Mouse (Mus musculus) limb, embryonic 15.5 days (tissue): Measurements from ENCODE around the gene Mex3d. TPM values are rescaled to one million over a fixed set of nuclear protein-coding genes. Genes with fewer than 3 reads are reported as not detected.
A peak's percentile ranks its signal among the peaks of the same experiment; 100 is the strongest.

ENCODE experiments used
- ATAC-seq: fragments of 200-750 bp; cut with Nextera tagmentation; 2 replicates; pipeline ENCODE4 v1.8.0; 2017; ENCODE audit warnings: low read depth, moderate TSS enrichment; ENCODE audit not compliant: insufficient number of reproducible peaks, low FRiP score, low TSS enrichment
- H3K27ac ChIP-seq: fragments of 300-500 bp; sonication (generic); 2 replicates; pipeline ENCODE4 v1.5.1; 2015; ENCODE audit warnings: moderate library complexity, mild to moderate bottlenecking, inconsistent platforms
- H3K27me3 ChIP-seq: fragments of 300-500 bp; sonication (generic); 2 replicates; pipeline ENCODE4 v1.6.1; 2015; ENCODE audit warnings: inconsistent platforms
- H3K36me3 ChIP-seq: fragments of 300-500 bp; sonication (generic); 2 replicates; pipeline ENCODE4 v1.6.1; 2015; ENCODE audit warnings: inconsistent platforms
- H3K4me1 ChIP-seq: fragments of 300-500 bp; sonication (generic); 2 replicates; pipeline ENCODE4 v1.6.1; 2015; ENCODE audit warnings: inconsistent platforms
- H3K4me2 ChIP-seq: fragments of 300-500 bp; sonication (generic); 2 replicates; pipeline ENCODE4 v1.6.1; 2015; ENCODE audit warnings: mild to moderate bottlenecking, inconsistent platforms
- H3K4me3 ChIP-seq: fragments of 300-500 bp; sonication (generic); 2 replicates; pipeline ENCODE4 v1.5.1; 2015; ENCODE audit warnings: mild to moderate bottlenecking, inconsistent platforms
- H3K9ac ChIP-seq: fragments of 300-500 bp; sonication (generic); 2 replicates; pipeline ENCODE4 v1.6.1; 2015; ENCODE audit warnings: inconsistent platforms
- H3K9me3 ChIP-seq: fragments of 300-500 bp; sonication (generic); 2 replicates; pipeline ENCODE4 v1.6.1; 2016; ENCODE audit warnings: inconsistent platforms
- WGBS: fragments of 180-500 bp; shearing (Covaris S2); methylation state at CpG from one replicate; pipeline ENCODE4 v1.1.7; 2015; 5-methylcytosine and 5-hydroxymethylcytosine counted together
- polyA plus RNA-seq: library from polyadenylated mRNA; unstranded; fragments of >200 nt; fragmentation: Nextera tagmentation; extraction: Ambion mirVana; gene quantifications from 2 replicates; pipeline ENCODE4 v1.2.1, GENCODE M21; 2015

The Mex3d gene
- polyA plus RNA-seq, 1 experiment from 2014 or later: 6.8 TPM

DNA sequence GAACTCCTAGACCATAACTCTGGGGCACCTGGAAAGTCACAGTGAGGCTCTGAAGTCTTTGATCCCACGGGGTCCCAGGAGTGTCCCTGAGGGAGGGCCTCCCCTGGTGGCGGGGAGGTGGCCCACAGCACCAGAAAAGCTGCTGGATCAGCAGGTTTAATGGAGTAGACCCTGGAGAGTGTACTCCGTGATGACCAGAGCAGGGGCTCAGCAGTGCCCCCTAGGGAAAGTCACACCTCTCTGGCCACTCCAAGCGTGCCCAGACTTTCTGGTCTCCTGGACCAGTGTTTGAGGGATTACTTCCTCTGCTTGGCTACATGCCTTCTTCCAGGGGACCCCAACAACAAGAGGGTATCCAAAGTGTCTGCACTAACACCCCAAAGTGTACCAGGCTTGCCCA is 4.0 kb downstream of the Mex3d start:
- 47% methylated on average over 4 of the region's 4 CpGs for WGBS
- H3K4me2 ChIP-seq: no peak overlapping the region
- no peak for ATAC-seq
- H3K4me3 ChIP-seq: no peak overlapping the region
- H3K36me3 ChIP-seq: peaks cover 38% of the 10 kb centered on the region
- no peak overlapping the region for H3K9ac ChIP-seq
- no peak overlapping the region for H3K27ac ChIP-seq
- H3K9me3 ChIP-seq: no peaks in the 10 kb centered on the region
- H3K27me3 ChIP-seq: no peaks in the 10 kb centered on the region
- peaks cover 40% of the 10 kb centered on the region for H3K4me1 ChIP-seq

DNA sequence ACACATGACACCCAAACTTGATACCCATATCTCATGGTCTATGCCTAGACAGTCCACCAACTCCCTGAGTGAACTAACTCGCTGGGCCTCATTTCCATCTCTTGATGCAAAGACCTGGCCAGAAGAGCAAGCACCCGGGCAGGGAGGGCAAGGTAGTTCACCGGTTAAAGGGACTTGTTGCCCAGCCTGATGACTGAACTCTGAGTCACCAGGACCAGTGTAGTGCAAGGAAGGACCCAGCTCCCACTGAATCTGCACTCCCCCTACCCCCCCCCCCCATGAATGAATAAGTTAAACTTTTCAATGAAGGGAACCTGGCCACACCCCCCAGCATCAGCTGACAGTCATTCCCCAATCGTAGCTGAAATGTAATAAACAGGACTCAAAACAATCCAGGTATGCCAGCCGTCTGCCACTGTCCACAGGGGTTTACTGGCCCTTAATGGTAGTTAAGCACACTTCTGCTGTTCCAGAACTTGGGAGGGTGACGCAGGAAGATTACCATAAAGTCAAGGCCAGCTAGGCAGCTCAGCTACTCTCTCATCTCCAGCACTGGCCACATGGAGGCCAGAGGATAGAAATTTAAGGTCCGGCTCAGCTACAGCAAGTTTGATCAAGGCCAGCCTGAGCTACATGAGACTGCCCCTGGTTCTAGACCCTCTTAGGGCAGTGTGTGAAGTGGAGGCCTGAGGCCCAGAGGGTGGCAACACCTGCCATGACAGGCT is 4.7 kb downstream of the Mex3d start:
- no peak overlapping the region for H3K9ac ChIP-seq
- H3K36me3 ChIP-seq: peaks cover 38% of the 10 kb centered on the region
- H3K27ac ChIP-seq: no peak overlapping the region
- H3K4me3 ChIP-seq: no peak overlapping the region
- WGBS: 72% methylated on average over 7 of the region's 7 CpGs
- H3K4me1 ChIP-seq: peaks cover 35% of the 10 kb centered on the region
- no peak overlapping the region for H3K4me2 ChIP-seq
- ATAC-seq: no peak
- no peaks in the 10 kb centered on the region for H3K27me3 ChIP-seq
- no peaks in the 10 kb centered on the region for H3K9me3 ChIP-seq

DNA sequence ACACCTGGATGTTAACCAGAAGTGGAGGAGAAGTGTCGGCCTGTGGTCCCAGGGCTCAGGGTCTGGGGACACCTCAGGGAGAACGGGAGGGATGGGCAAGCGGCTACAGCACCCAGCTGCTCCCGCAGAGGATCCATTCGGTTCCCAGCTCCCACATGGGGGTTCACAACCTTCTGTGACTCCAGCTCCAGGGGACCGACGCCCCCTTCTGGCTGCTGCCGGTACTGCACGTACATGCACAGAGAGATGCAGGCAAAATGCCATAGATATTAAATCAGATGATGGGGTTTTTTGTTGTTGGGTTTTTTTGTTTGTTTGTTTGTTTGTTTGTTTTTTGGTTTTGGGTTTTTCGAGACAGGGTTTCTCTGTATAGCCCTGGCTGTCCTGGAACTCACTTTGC is 9.7 kb downstream of the Mex3d start:
- H3K9me3 ChIP-seq: no peaks in the 10 kb centered on the region
- peaks cover 31% of the 10 kb centered on the region for H3K36me3 ChIP-seq
- WGBS: 50% methylated on average over 10 of the region's 10 CpGs
- no peak overlapping the region for H3K4me3 ChIP-seq
- H3K4me1 ChIP-seq: no peaks in the 10 kb centered on the region; the same call in 1 of the 2 replicates
- H3K27me3 ChIP-seq: 0 out of 2 replicates have a peak, but pooled peaks cover 1% of the 10 kb centered on the region
- no peak for ATAC-seq
- H3K4me2 ChIP-seq: no peak overlapping the region
- H3K9ac ChIP-seq: no peak overlapping the region
- H3K27ac ChIP-seq: no peak overlapping the region

DNA sequence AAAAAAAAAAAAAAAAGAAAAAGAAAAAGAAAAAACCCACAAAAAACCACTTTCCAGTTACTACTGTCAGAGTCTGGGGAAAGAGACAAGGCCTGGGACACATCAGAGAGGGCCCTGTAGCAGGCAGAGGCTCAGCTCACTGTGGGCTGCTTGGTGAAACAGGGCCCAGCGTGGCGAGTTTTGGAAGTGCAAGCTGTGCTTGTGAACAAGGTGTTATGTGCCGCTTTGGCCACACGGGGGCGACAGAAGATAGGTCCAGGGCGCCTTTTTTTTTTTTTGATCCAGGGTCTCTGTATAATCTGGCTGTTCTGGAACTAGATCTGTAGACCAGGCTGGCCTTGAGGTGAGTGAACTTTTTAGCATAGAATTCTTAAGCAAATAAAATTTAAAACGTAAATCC is 11.3 kb downstream of the Mex3d start:
- Histone ChIP-seq H3K9ac (no peak overlapping the region), H3K4me3 (no peak overlapping the region), H3K4me1 (peaks cover 11% of the 10 kb centered on the region), H3K27me3 (0 out of 2 replicates have a peak, but pooled peaks cover 3% of the 10 kb centered on the region), H3K9me3 (no peaks in the 10 kb centered on the region), H3K4me2 (no peak overlapping the region), H3K36me3 (peaks cover 16% of the 10 kb centered on the region), H3K27ac (no peak overlapping the region)
- 2% methylated on average over 7 of the region's 7 CpGs for WGBS
- no peak for ATAC-seq

DNA sequence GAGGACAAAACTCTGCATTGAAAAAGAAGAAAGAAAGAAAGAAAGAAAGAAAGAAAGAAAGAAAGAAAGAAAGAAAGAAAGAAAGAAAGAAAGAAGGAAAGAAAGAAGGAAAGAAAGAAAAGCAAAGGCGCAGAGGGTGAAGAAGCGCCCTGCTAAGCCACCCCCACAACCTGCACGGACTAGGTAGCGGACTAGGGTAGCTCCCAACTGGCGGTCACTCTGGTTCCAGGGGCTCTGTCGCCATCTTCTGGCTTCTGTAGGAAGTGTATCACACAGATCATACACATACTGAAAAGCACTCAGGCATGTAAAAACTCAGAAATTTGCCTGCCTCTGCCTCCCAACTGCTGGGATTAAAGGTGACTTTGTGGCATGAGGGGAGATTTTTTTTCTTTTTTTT is 13.4 kb downstream of the Mex3d start:
- Histone ChIP-seq H3K4me1 (peaks cover 11% of the 10 kb centered on the region), H3K9ac (no peak overlapping the region), H3K27me3 (0 out of 2 replicates have a peak, but pooled peaks cover 3% of the 10 kb centered on the region), H3K9me3 (no peaks in the 10 kb centered on the region), H3K27ac (no peak overlapping the region), H3K4me3 (no peak overlapping the region), H3K36me3 (no peaks in the 10 kb centered on the region), H3K4me2 (no peak overlapping the region)
- ATAC-seq: no peak
- WGBS: 27% methylated on average over 6 of the region's 6 CpGs

DNA sequence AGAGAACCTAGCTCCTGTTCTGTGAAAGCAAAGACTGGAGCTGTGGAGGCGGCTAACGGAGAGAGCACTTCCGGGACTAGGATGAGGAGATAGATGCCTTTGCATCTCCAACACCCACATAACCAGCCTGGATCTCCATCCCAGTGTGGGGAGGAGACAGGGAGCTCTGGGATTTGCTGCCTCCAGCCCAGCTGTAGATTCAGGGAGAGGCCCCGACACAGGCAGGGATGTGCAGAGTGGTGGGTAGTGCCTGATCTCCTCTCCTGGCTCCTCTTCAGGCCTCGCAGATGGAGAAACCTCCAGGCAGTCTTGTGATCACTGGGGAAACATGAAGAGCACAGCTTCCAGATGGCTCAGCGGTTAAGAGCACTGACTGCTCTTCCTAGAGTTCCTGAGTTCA is 14.8 kb downstream of the Mex3d start:
- H3K27ac ChIP-seq: no peak overlapping the region
- H3K4me2 ChIP-seq: no peak overlapping the region
- peaks cover 11% of the 10 kb centered on the region for H3K4me1 ChIP-seq
- ATAC-seq: no peak
- H3K4me3 ChIP-seq: no peak overlapping the region
- no peaks in the 10 kb centered on the region for H3K36me3 ChIP-seq
- no peaks in the 10 kb centered on the region for H3K9me3 ChIP-seq
- H3K9ac ChIP-seq: no peak overlapping the region
- 78% methylated on average over 6 of the region's 6 CpGs for WGBS
- H3K27me3 ChIP-seq: 0 out of 2 replicates have a peak, but pooled peaks cover 3% of the 10 kb centered on the region

DNA sequence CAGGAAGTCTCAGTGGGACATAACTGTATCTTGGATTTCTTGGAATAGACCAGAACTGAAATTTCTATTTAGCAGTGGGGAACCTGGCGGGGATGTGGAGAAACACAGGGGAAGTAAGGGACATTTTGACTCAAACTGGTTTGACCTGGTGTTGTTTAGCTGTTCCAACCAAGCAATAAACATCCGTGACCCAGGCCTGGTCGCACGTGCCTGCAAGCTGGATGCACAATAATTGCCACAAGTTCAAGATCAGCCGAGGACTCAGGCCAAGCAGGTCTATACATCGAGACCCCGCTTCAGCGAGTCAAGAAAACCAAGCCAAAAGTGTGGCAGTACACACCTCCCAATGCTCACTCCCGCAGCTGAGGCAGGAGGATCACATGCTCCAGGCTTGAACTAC is 15.5 kb downstream of the Mex3d start:
- H3K4me3 ChIP-seq: peak overlapping the region; percentile 31; the same call in 1 of the 2 replicates
- WGBS: 40% methylated on average over 9 of the region's 9 CpGs

DNA sequence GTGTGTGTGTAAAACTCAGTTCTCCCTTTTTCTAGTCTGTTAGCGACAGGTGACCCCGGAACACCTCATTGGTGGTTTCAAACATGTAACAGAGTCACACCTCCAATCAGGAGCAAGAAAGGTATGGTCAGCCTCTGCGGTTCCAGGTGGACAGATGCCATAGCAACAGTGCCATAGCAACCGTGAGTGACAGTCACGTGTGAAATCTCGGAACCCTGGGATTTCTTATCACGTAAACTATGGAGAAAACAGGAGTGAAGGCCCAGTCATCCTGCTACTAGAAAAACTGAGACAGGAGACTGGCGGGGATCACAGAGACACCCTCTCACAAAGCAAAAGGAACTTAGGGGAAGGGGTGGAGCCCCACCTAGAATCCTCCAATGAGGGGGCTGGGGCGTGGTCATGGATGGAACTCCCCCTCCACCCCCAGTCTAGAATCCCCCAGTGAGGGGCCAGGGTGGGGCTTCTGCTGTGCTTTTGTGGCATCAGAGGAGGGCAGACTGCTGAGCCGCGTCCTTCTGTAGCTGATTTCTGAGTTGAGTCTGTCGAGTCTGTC is 16.0 kb downstream of the Mex3d start:
- Histone ChIP-seq H3K27ac (peak overlapping the region; percentile 8; the same call in 1 of the 2 replicates), H3K9ac (no peak overlapping the region), H3K36me3 (no peaks in the 10 kb centered on the region), H3K4me1 (peaks cover 11% of the 10 kb centered on the region), H3K4me3 (peak overlapping the region; percentile 31), H3K27me3 (0 out of 2 replicates have a peak, but pooled peaks cover 3% of the 10 kb centered on the region), H3K4me2 (peak overlapping the region; percentile 38), H3K9me3 (no peaks in the 10 kb centered on the region)
- peak; percentile 54 for ATAC-seq
- WGBS: 2% methylated on average over 12 of the region's 12 CpGs

More for the DNA sequence above, 15.5 kb downstream of the Mex3d start:
- 0 out of 2 replicates have a peak, but pooled peaks cover 3% of the 10 kb centered on the region for H3K27me3 ChIP-seq
- no peaks in the 10 kb centered on the region for H3K9me3 ChIP-seq
- H3K36me3 ChIP-seq: no peaks in the 10 kb centered on the region
- no peak overlapping the region for H3K9ac ChIP-seq
- peaks cover 11% of the 10 kb centered on the region for H3K4me1 ChIP-seq
- ATAC-seq: no peak
- peak overlapping the region; percentile 38 for H3K4me2 ChIP-seq
- 0 out of 2 replicates have a peak overlapping the region, but pooled peaks have one; percentile 22 for H3K27ac ChIP-seq

DNA sequence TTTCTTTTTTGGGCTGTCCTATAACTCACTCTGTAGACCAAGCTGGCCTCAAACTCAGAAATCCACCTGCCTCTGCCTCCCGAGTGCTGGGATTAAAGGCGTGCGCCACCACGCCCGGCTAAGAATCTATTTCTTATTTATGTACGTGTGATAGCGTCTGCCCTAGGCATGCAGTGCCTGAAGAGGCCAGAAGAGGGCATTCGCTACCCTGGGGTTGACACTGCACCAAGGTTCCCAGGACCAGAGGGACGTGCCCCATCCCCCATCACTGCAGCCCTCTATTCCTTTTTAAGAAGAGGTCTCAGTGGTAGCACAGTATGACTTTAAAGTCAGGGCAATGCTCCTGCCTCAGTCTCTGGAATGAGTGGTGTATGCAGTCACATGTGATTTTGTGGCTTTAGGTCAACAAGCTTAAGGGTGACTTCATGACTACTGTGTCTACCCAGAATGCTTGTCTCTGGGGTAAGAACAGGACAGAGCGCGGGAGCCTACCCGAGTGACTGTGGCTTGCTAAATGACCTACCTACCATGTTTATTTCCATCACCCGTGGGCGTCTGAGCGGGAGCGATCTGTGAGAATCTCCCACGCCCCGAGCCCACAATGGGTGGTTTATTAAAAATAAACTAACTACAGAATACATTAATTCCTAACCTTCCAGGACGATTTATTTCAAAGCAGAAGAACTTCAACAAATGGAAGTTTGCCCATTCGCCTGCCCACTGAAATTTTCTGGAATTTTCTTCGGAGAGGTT is 17.3 kb downstream of the Mex3d start:
- 79% methylated on average over 21 of the region's 21 CpGs for WGBS
- Histone ChIP-seq H3K9me3 (no peaks in the 10 kb centered on the region), H3K4me2 (no peak overlapping the region), H3K27me3 (0 out of 2 replicates have a peak, but pooled peaks cover 6% of the 10 kb centered on the region), H3K4me3 (no peak overlapping the region), H3K36me3 (no peaks in the 10 kb centered on the region), H3K9ac (no peak overlapping the region), H3K27ac (no peak overlapping the region), H3K4me1 (peaks cover 11% of the 10 kb centered on the region)
- ATAC-seq: no peak

DNA sequence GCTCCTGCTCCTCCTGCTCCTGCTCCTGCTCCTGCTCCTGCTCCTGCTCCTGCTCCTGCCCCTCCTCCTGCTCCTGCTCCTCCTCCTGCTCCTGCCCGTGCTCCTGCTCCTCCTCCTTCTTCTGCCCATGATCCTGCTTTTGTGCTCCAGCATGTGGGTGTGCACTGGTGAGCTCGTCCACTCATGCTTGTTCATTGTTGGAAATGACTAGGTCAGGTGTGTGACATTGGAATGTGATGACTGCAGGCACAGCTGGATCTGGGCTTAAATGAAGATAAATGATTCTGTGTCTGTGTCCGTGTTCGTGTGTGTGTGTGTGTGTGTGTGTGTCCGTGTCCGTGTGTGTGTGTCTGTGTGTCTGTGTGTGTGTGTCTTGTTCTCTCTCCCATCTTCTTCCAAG is 19.1 kb downstream of the Mex3d start:
- no peak for ATAC-seq
- no peak overlapping the region for H3K4me2 ChIP-seq
- H3K9ac ChIP-seq: no peak overlapping the region
- no peak overlapping the region for H3K27ac ChIP-seq
- no peak overlapping the region for H3K4me3 ChIP-seq
- H3K9me3 ChIP-seq: no peaks in the 10 kb centered on the region
- H3K27me3 ChIP-seq: peaks cover 22% of the 10 kb centered on the region
- H3K4me1 ChIP-seq: peaks cover 11% of the 10 kb centered on the region
- WGBS: 86% methylated on average over 6 of the region's 6 CpGs
- H3K36me3 ChIP-seq: no peaks in the 10 kb centered on the region

DNA sequence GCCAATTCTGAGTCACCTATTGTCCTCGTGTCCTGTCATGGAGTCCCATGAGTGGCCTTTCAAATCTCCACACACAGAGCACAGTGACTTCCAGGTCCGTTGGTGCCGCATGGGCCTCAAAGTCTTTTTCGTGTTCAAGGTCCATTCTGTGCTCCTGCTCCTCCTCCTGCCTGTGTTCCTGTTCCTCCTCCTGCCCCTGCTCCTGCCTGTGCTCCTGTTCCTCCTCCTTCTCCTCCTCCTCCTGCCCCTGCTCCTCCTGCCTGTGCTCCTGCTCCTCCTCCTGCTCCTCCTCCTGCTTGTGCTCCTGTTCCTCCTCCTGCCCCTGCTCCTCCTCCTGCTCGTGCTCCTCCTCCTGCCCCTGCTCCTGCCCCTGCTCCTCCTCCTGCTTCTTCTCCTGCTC is 19.5 kb downstream of the Mex3d start:
- no peaks in the 10 kb centered on the region for H3K36me3 ChIP-seq
- no peak overlapping the region for H3K27ac ChIP-seq
- H3K4me1 ChIP-seq: peaks cover 11% of the 10 kb centered on the region
- no peak overlapping the region for H3K4me2 ChIP-seq
- peaks cover 22% of the 10 kb centered on the region for H3K27me3 ChIP-seq
- no peak overlapping the region for H3K9ac ChIP-seq
- no peaks in the 10 kb centered on the region for H3K9me3 ChIP-seq
- WGBS: 57% methylated on average over 5 of the region's 5 CpGs
- H3K4me3 ChIP-seq: no peak overlapping the region
- ATAC-seq: no peak

DNA sequence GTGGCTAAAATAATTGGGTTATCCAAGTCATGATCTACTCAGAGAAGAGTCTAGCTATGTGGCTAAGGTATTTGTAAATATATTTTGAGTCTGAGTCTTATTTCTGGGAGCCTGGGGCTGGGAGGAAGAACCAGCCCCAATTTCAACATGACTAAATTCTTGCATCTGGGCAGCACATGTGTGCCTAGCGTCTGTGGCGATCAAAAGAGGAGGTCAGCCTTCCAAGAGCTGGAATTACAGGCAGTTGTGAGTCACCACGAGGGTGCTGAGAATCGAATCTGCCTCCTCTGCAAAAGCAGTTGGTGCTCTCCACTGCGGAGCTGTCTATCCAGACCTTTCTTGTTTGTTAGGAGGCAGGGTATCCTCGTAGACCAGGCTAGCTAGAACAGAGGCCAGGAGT is 21.7 kb downstream of the Mex3d start:
- H3K9me3 ChIP-seq: no peaks in the 10 kb centered on the region
- WGBS: 43% methylated on average over 6 of the region's 6 CpGs
- peaks cover 22% of the 10 kb centered on the region for H3K27me3 ChIP-seq
- H3K4me2 ChIP-seq: no peak overlapping the region
- no peaks in the 10 kb centered on the region for H3K36me3 ChIP-seq
- H3K27ac ChIP-seq: no peak overlapping the region
- H3K4me1 ChIP-seq: no peaks in the 10 kb centered on the region
- no peak for ATAC-seq
- no peak overlapping the region for H3K9ac ChIP-seq
- no peak overlapping the region for H3K4me3 ChIP-seq
